8 mouse cellular contexts compared by ENCODE assay signal in the genomic region with DNA sequence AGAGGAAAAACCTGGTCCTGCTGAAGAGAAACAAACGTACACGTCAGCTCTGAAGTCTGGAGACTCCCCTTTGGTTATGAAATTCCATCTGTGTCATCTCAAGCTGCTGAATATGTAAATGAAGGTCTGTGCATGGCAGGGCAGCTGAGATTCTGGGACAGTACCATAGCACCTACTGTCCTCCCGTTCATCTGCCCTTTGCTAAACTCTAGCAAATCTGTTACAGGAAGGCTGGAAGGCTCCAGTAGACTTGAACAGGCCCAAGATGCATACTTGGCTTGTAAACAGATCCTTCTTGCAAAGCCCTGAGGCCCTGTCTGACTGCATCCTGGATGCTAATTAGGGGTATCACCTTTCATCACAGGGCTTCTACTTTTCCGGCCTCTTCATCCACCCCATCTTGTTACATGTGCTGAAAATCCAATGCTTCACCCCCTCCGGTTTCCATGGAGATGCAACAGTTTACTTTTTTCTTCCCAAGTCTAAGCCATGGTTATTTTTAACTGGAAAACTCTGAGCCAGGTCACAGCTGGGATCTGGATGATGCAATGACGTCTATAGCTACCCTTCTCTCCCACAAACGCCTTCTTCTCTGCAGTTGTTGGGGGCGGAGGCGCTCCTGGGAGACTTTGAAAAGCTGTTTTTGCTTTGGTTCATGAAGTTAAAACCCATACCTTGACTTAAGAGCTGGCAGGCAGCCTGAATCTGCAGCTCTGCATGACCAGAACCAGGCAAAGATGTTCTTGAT. TPM values are rescaled to one million over a fixed set of nuclear protein-coding genes. Genes with fewer than 3 reads are reported as not detected.
DNase-seq lines count a peak whose midpoint lies in the region; ATAC-seq lines count a peak whose summit lies in the region.

No protein-coding gene starts in this region.

- peak; percentile 27; the same call in 1 of the 2 replicates for ATAC-seq in lung, embryonic 16.5 days (ENCODE audit: low read depth)
- ATAC-seq in erythroid progenitor cell, adult 5-6 weeks (replicated peaks; ENCODE audit: low FRiP score, poor library complexity, severe bottlenecking), result no peak

- H3K4me1 ChIP-seq in lung, embryonic 16.5 days (replicated peaks; ENCODE audit: control insufficient read depth, insufficient read depth, low read length), result peaks cover 27% of the 10 kb centered on the region

- H3K27me3 ChIP-seq in lung, embryonic 16.5 days (ENCODE audit: control insufficient read depth, insufficient read depth, low read depth, low read length), result no peaks in the 10 kb centered on the region

- H3K36me3 ChIP-seq in lung, embryonic 16.5 days (ENCODE audit: control insufficient read depth, insufficient read depth, low read length), result no peaks in the 10 kb centered on the region

- intact Hi-C loops in left cerebral cortex, postnatal 14 days (cut with DNase I), result no loop called here

- H3K4me2 ChIP-seq in lung, embryonic 16.5 days (ENCODE audit: low read depth, low read length), result no peak overlapping the region

- H3K4me3 ChIP-seq in lung, embryonic 16.5 days (ENCODE audit: low read length), result no peak overlapping the region

- no peaks in the 10 kb centered on the region for H3K9me3 ChIP-seq in lung, embryonic 16.5 days (ENCODE audit: control insufficient read depth, low read length)

- WGBS in lung, embryonic 16.5 days, result 38% methylated on average over 9 of the region's 9 CpGs

- DNase-seq in lung, postnatal 14 days, result no peak
- peak; percentile 76 to 87 for DNase-seq in frontal cortex, adult 2 months (ENCODE audit: extremely low spot score in 1 of 2, low spot score in 1 of 2)
- peak; percentile 69 to 83 for DNase-seq in left cerebral cortex, postnatal 14 days (ENCODE audit: low spot score in 2 of 2)
- no peak for DNase-seq in thymus, postnatal 0 days (ENCODE audit: low spot score)
- DNase-seq in adrenal gland, postnatal 10 days, result no peak
- DNase-seq in layer of hippocampus, postnatal 25 days (ENCODE audit: extremely low spot score in 1 of 2, low spot score in 1 of 2), result no peak

- H3K27ac ChIP-seq in lung, embryonic 16.5 days (ENCODE audit: low read length), result peak overlapping the region; percentile 74

- H3K9ac ChIP-seq in lung, embryonic 16.5 days (ENCODE audit: low read length), result no peak overlapping the region

RNA-seq across cellular contexts. Expression of gene Dusp14, which starts 4.0 kb away (rescaled TPM):
- polyA plus RNA-seq in lung, embryonic 16.5 days (2015; fragmentation: Nextera tagmentation; extraction: Ambion mirVana), result 26.1 and 29.8 TPM in 2 replicates
- 98.1 and 121 TPM in 2 replicates for polyA plus RNA-seq in frontal cortex, adult 2 months (2012; rRNA removed)
- total RNA-seq in left cerebral cortex, postnatal 14 days (2021), result 10 to 100 TPM; 62.4 to 63.7 TPM
- not detected in 2 replicates for total RNA-seq in erythroid progenitor cell, adult 5-6 weeks (2015; ENCODE audit: low replicate concordance)
- not detected in 2 replicates for total RNA-seq in erythroid progenitor cell, adult 5-6 weeks (2017; ENCODE audit: low replicate concordance)
- 12.8 and 13.6 TPM in 2 replicates for polyA plus RNA-seq in thymus, postnatal 0 days (2015; fragmentation: Nextera tagmentation; extraction: Ambion mirVana)
- total RNA-seq in adrenal gland, postnatal 10 days (2021), result 1 to 10 TPM; 3.0 to 4.0 TPM
- 10 to 100 TPM; 31.0 to 35.4 TPM for total RNA-seq in layer of hippocampus, postnatal 25 days (2021)

RNA-seq across cellular contexts. Expression of gene Tada2a, which starts 56.3 kb away (rescaled TPM):
- 31.6 and 32.4 TPM in 2 replicates for polyA plus RNA-seq in lung, embryonic 16.5 days (2015; fragmentation: Nextera tagmentation; extraction: Ambion mirVana)
- 43.7 and 49.9 TPM in 2 replicates for polyA plus RNA-seq in frontal cortex, adult 2 months (2012; rRNA removed)
- total RNA-seq in left cerebral cortex, postnatal 14 days (2021), result 10 to 100 TPM; 36.0 to 36.4 TPM
- total RNA-seq in erythroid progenitor cell, adult 5-6 weeks (2015; ENCODE audit: low replicate concordance), result 2.5 and 3.6 TPM in 2 replicates
- 4.0 and 5.8 TPM in 2 replicates for total RNA-seq in erythroid progenitor cell, adult 5-6 weeks (2017; ENCODE audit: low replicate concordance)
- 17.5 and 19.7 TPM in 2 replicates for polyA plus RNA-seq in thymus, postnatal 0 days (2015; fragmentation: Nextera tagmentation; extraction: Ambion mirVana)
- 10 to 100 TPM; 12.3 to 15.1 TPM for total RNA-seq in adrenal gland, postnatal 10 days (2021)
- 10 to 100 TPM; 27.0 to 34.6 TPM for total RNA-seq in layer of hippocampus, postnatal 25 days (2021)

RNA-seq across cellular contexts. Expression of gene Acaca, which starts 56.4 kb away (rescaled TPM):
- 11.2 and 11.3 TPM in 2 replicates for polyA plus RNA-seq in lung, embryonic 16.5 days (2015; fragmentation: Nextera tagmentation; extraction: Ambion mirVana)
- 23.0 and 26.9 TPM in 2 replicates for polyA plus RNA-seq in frontal cortex, adult 2 months (2012; rRNA removed)
- total RNA-seq in left cerebral cortex, postnatal 14 days (2021), result 10 to 100 TPM; 75.7 to 81.2 TPM
- 5.9 and 6.5 TPM in 2 replicates for total RNA-seq in erythroid progenitor cell, adult 5-6 weeks (2015; ENCODE audit: low replicate concordance)
- total RNA-seq in erythroid progenitor cell, adult 5-6 weeks (2017; ENCODE audit: low replicate concordance), result 2.7 and 5.0 TPM in 2 replicates
- polyA plus RNA-seq in thymus, postnatal 0 days (2015; fragmentation: Nextera tagmentation; extraction: Ambion mirVana), result 4.5 and 5.4 TPM in 2 replicates
- total RNA-seq in adrenal gland, postnatal 10 days (2021), result 10 to 100 TPM; 67.7 to 78.5 TPM
- total RNA-seq in layer of hippocampus, postnatal 25 days (2021), result 10 to 100 TPM; 68.5 to 74.3 TPM

Comparison
In these comparisons a context has a peak if more than half of its experiments do, and no peak if none do; other contexts are left out.
1. DNase-seq: peak in frontal cortex, adult 2 months (2 of 2) and left cerebral cortex, postnatal 14 days (2 of 2); none in lung, postnatal 14 days (single experiment), thymus, postnatal 0 days (single experiment), adrenal gland, postnatal 10 days (single experiment) and layer of hippocampus, postnatal 25 days (0 of 2).
2. RNA of gene Dusp14, which starts 4.0 kb away (total RNA-seq): 62.4 to 63.7 TPM in left cerebral cortex, postnatal 14 days and 31.0 to 35.4 TPM in layer of hippocampus, postnatal 25 days; 3.0 to 4.0 TPM in adrenal gland, postnatal 10 days and not detected in erythroid progenitor cell, adult 5-6 weeks; every median in the first group is over 4 times any median in the second.
3. RNA of gene Acaca, which starts 56.4 kb away (total RNA-seq): 75.7 to 81.2 TPM in left cerebral cortex, postnatal 14 days, 67.7 to 78.5 TPM in adrenal gland, postnatal 10 days and 68.5 to 74.3 TPM in layer of hippocampus, postnatal 25 days; 2.7 to 6.5 TPM in erythroid progenitor cell, adult 5-6 weeks; every median in the first group is over 4 times any median in the second.